Mouse (Mus musculus) lung, postnatal 14 days (tissue): ENCODE measurements at regions not wholly inside any gene's neighbourhood (a gene's known extent, or its start where the extent isn't known, plus 50 kb on each side); places are given as distances from the start of the nearest gene placed in this dataset.

ENCODE experiments used
- DNase-seq: peaks from one replicate; pipeline ENCODE4 v3.0.0; 2021

- DNase-seq: no peak
These were observed 55.4 kb downstream of the Pja1 start for GRCm38 (mm10) chrX:99415701-99416100.

DNA sequence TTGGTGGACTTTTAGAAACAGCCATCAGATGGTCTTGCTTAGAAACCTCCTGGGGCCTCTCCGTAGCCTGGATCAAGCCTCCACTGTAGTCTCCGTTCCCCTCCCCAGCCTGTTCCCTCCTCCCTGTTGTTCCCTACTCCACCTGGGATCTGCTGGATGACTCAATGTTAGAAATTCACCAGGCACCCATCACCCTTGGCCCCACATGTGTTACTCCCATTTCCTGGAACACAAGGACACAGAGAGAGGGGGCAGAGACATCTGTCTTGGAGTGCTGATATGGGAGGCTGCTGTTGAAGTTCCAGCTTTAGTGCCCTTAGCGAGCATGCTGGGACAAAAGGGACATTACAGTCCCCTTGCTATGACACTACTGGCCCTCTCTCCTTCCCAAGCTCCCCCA lies 60.1 kb downstream of the Pja1 start:
- no peak for DNase-seq

- no peak for DNase-seq
These were observed 61.2 kb downstream of the Pja1 start for GRCm38 (mm10) chrX:99409858-99410257.

DNA sequence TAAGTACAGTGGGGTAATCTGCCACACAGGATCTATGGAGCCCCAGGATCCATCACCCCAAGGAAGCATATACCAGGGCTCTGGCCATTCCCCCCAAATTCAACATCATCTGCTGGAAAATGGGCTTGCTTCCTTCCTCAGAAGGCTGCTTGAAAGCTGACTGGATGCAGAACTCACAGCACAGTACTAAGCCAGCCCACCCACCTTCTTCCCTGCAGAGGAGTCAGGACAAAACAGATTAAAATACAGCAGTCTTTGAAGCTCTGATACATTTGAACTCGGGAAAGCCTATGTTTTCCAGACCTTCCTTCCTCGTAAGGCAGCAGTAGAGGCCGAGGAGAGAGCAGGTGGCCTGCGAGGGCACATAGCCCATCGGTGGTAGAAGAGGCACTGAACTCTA lies 61.7 kb downstream of the Pja1 start:
- DNase-seq: no peak

DNA sequence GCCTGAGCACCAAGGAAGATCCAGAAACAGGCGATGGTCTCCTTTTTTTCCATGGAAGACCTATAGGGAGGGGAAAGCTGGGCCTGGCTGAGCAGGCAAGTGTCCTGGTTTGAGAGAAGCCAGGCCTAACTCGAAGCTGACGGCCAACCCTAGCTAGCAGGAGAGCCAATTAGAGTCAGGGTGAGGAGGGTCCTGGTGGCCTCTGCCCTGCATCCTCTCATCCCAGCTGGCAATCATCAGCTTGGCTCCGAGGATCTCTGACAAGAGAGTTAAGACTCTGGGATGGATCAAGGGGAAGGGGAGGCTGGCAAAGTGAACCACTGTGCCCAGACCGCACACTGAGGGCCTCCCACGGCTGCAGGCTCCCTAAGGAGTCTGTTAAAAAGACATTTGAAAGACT lies 62.3 kb downstream of the Pja1 start:
- DNase-seq: no peak

DNA sequence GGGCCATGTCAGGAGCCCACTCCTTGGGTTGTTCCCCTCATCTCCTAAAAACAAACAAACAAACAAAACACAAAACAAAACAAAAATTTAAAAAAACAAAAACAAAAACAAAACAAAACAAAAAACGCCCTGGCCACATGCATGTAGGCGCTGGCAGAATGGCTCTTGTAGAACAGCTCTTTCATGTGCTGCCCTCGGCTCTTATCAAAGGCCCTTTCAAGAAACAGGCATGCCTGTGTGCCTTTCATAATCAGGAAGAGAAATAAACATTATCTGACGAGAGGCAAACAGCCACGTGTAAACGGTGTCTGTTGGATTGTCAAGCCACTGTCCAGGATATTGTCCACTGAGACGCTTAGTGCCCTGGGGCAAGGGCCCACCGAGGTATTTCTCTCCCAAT lies 65.2 kb downstream of the Pja1 start:
- no peak for DNase-seq

- DNase-seq: no peak
These were observed 67.4 kb downstream of the Pja1 start for GRCm38 (mm10) chrX:99403521-99404149.

- peak; percentile 40 for DNase-seq
These were observed 68.1 kb downstream of the Pja1 start for GRCm38 (mm10) chrX:99402841-99403520.

- DNase-seq: no peak
These were observed 73.7 kb downstream of the Pja1 start for GRCm38 (mm10) chrX:99397344-99397743.

- DNase-seq: no peak
These were observed 74.9 kb downstream of the Pja1 start for GRCm38 (mm10) chrX:99396180-99396579.

DNA sequence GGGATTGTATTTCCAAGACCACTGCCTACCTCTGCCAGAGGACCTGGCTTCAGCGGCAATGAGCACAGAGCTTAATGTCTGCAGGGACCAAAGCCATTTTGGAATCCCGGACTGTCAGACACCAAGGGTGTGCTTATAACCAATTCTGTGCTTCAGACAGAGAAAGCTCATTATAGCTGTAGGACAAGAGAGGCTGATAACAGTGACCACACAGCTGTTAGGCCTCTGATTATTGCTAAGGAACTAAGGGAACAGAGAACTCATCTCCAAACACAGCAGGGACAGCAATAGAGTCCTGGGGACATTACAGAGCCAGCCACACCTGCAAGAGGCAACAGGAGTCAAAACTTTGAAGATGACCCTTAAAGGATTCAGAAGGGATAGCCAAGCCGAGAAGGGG lies 76.0 kb downstream of the Pja1 start:
- DNase-seq: no peak

GRCm38 (mm10) chrX:99391628-99392027 lies 79.4 kb downstream of the Pja1 start:
- no peak for DNase-seq

- no peak for DNase-seq
These were observed 80.6 kb downstream of the Pja1 start for GRCm38 (mm10) chrX:99390462-99390838.

DNA sequence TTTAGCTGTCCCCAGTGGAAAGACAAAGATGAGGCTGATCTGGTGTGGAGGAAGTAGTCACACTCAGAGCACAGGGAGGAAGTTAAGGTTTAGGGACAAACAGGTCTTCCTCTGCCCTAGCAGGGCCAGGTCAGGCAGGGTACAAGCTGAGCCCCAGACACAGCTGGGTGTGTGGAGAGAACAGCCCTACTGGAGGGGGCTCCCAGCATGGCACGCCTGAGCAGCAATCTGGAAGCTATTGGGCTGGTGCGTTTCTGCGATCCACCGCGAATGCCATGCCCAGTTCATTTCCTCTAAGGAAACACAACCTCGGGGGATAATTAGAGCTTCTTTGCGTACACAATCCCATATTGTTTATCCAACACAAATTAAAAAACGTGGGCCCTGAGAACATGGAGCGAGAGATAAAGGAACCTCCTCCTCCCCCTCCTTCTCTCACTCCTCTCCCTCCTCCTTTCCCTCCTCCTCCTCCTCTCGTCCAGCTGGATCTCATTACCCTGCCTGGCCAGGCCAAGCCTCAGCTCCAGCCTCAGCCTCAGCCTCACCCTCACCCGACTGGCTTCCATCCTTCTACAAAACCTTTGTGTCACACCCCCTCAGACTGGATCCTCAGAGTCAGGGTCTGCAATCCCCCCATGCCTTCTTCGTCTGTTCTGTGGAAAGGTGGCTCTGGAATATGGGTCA lies 81.2 kb downstream of the Pja1 start:
- no peak for DNase-seq

DNA sequence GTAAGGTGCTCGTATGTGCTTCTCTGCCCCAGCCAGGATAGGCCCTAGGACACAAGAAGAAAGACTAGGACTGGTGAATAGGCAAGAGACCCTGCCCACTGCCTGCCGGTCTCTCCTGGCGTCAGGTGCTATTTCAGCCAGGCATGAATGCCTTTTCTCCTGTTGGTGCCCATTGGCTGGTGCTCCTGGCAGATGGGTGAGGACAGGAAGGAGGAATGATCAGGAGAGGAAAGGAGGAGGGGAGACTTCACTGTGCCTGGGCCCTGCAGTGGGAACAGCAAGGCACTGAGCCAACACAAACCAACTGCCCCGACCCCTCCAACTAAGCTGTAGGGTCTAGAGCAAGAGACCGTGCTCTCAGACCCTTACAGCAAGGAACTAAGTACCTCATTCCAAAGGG lies 100.4 kb downstream of the Pja1 start:
- no peak for DNase-seq

DNA sequence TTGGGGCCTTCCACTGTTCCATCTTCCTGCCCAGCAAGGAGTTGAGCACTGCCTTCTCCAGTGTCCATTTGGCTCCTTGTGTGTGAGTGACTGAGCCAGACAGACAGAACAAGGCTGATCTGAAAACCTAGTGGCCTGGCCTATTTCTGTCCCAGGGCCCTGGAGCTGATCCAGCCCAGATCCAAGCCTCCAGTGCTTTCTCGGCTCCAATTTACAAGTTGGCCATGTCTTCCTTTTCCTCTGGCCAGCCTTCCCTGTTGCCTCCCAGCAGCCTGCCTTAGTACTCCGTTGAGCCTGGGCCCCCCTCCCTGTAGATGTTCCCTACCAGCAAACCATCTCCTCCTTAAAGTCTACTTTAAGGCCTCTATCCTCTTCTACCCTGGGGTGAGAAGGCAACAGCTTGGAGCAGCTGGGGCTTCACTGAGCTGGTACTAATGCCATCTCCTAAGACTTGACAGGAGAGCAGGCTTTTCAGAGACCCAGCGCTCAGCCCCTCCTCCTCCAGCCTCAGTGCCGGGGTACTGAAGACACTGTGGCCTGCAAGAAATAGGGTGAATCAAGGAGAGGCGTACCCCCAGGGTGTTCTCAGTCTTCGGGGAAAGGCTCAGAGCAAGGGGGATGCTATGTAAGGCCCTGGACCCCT lies 101.7 kb downstream of the Pja1 start:
- peak; percentile 33 for DNase-seq

- DNase-seq: no peak
These were observed 107.0 kb downstream of the Pja1 start for GRCm38 (mm10) chrX:99364072-99364471.

GRCm38 (mm10) chrX:99360095-99360890 lies 110.8 kb downstream of the Pja1 start:
- no peak for DNase-seq

DNA sequence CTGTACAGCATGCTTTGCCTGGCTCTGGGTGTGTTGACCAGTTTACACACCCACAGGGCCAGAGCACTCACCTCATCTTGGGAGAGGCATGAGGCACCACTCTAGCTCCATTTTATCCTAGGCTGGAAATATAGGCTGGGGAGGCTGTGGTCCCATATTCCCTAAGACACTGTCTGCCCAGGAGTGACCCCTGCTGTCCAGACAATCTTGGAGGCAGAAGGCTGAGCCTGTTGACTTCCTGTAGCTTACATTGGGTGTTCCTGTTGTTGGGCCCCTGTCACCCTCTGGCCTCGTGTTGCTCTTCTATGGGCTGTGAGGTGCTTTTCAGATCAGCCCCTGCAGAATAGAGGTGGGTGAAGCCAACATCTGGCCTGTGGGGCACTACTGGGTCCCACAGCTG lies 112.3 kb downstream of the Pja1 start:
- DNase-seq: peak; percentile 61

DNA sequence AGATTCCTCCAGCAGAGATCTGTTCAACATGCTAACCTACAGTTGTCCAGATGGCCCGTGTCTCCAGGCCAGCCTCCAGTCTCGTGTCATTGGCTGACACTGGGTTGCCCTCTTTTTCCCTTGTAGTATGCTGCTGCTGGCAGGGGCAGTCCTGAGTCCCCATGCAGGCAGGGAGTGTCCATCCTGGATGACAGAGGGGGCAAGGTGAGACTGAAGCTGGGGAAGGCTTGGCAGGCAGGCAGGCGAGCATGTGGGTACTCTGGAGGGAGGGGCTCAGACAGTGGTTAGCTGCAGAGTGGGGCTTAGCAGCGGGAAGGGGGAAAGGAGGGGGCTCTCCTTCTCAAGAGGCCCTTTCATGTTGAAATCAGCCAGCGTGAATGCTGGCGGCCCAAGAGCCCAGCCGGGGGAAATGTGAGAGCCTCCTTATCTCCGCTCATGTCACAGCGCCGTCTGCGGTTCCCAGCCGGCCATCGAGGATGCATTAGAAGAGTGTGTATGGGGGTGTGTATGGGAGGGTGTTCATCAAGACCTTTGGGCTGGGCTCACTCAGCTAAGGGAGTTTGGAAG lies 112.9 kb downstream of the Pja1 start:
- peak; percentile 15 for DNase-seq

GRCm38 (mm10) chrX:99355128-99355527 lies 115.9 kb downstream of the Pja1 start:
- DNase-seq: no peak

GRCm38 (mm10) chrX:99350233-99350632 lies 120.8 kb downstream of the Pja1 start:
- DNase-seq: no peak

GRCm38 (mm10) chrX:99340223-99340622 lies 130.8 kb downstream of the Pja1 start:
- no peak for DNase-seq
